Mouse (Mus musculus): ENCODE measurements around the gene Ltbr. TPM values are rescaled to one million over a fixed set of nuclear protein-coding genes. Genes with fewer than 3 reads are reported as not detected.

Ltbr gene
- polyA plus RNA-seq, 1 experiment from 2014 or later, result 11.0 TPM

- Histone ChIP-seq H3K4me3 (ENCODE audit: low read depth, low read length) (no peak overlapping the region), H3K4me1 (ENCODE audit: control insufficient read depth, insufficient read depth, low read length) (no peaks in the 10 kb centered on the region), H3K27ac (ENCODE audit: low read depth, low read length) (no peak overlapping the region), H3K36me3 (ENCODE audit: control insufficient read depth, insufficient read depth, low read length) (no peaks in the 10 kb centered on the region), H3K4me2 (ENCODE audit: low read depth, low read length) (no peak overlapping the region), H3K27me3 (ENCODE audit: control insufficient read depth, insufficient read depth, low read length) (peaks cover 8% of the 10 kb centered on the region), H3K9me3 (ENCODE audit: control insufficient read depth, low read length) (no peaks in the 10 kb centered on the region), H3K9ac (replicated peaks; ENCODE audit: low read depth, low read length) (no peak overlapping the region)
- no peak for ATAC-seq (ENCODE audit: low read depth)
- 5% methylated on average over 26 of the region's 26 CpGs for WGBS
These were observed 7.6 kb upstream of the Ltbr start for GRCm38 (mm10) chr6:125321114-125321855.

DNA sequence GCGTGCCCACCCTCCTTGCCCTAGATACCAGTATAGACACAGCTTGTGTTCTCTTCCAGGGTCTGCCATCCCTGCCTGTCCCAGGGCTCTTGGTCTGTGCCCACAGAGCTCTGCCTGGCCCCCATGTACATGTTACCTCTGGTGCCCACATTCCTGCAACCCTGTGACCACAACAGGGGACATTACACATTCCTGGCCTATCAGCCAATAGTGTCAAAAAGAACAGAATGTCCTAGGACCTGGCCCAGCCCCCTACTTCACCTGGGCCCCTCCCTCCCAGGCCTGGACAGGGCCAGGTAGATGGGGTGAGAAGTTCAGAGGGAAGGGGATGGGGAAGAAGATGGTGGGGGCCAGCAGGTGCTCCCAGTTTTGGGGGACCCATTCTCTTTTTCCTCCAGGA, 6.6 kb upstream of the Ltbr start, which contains the start of gene Scnn1a:
Gene Scnn1a (plus strand): TSS at position 337 of the 400 bp plus-strand sequence.
- H3K4me1 ChIP-seq (ENCODE audit: control insufficient read depth, insufficient read depth, low read length), result no peaks in the 10 kb centered on the region
- peaks cover 8% of the 10 kb centered on the region for H3K27me3 ChIP-seq (ENCODE audit: control insufficient read depth, insufficient read depth, low read length)
- no peaks in the 10 kb centered on the region for H3K36me3 ChIP-seq (ENCODE audit: control insufficient read depth, insufficient read depth, low read length)
- H3K4me3 ChIP-seq (ENCODE audit: low read depth, low read length), result no peak within 1 kb of the TSS
- no peak within 1 kb of the TSS for H3K4me2 ChIP-seq (ENCODE audit: low read depth, low read length)
- 83% methylated on average over 1 of the region's 1 CpGs for WGBS
- ATAC-seq (ENCODE audit: low read depth), result no peak
- no peaks in the 10 kb centered on the region for H3K9me3 ChIP-seq (ENCODE audit: control insufficient read depth, low read length)
- no peak within 1 kb of the TSS for H3K9ac ChIP-seq (replicated peaks; ENCODE audit: low read depth, low read length)
- H3K27ac ChIP-seq (ENCODE audit: low read depth, low read length), result no peak within 1 kb of the TSS

- Histone ChIP-seq H3K9ac (replicated peaks; ENCODE audit: low read depth, low read length) (no peak overlapping the region), H3K36me3 (ENCODE audit: control insufficient read depth, insufficient read depth, low read length) (no peaks in the 10 kb centered on the region), H3K4me3 (ENCODE audit: low read depth, low read length) (no peak overlapping the region), H3K27ac (ENCODE audit: low read depth, low read length) (no peak overlapping the region), H3K4me2 (ENCODE audit: low read depth, low read length) (no peak overlapping the region), H3K27me3 (ENCODE audit: control insufficient read depth, insufficient read depth, low read length) (peaks cover 8% of the 10 kb centered on the region), H3K9me3 (ENCODE audit: control insufficient read depth, low read length) (no peaks in the 10 kb centered on the region), H3K4me1 (ENCODE audit: control insufficient read depth, insufficient read depth, low read length) (no peaks in the 10 kb centered on the region)
- ATAC-seq (ENCODE audit: low read depth), result no peak
These were observed 6.2 kb upstream of the Ltbr start for GRCm38 (mm10) chr6:125319919-125320296.

DNA sequence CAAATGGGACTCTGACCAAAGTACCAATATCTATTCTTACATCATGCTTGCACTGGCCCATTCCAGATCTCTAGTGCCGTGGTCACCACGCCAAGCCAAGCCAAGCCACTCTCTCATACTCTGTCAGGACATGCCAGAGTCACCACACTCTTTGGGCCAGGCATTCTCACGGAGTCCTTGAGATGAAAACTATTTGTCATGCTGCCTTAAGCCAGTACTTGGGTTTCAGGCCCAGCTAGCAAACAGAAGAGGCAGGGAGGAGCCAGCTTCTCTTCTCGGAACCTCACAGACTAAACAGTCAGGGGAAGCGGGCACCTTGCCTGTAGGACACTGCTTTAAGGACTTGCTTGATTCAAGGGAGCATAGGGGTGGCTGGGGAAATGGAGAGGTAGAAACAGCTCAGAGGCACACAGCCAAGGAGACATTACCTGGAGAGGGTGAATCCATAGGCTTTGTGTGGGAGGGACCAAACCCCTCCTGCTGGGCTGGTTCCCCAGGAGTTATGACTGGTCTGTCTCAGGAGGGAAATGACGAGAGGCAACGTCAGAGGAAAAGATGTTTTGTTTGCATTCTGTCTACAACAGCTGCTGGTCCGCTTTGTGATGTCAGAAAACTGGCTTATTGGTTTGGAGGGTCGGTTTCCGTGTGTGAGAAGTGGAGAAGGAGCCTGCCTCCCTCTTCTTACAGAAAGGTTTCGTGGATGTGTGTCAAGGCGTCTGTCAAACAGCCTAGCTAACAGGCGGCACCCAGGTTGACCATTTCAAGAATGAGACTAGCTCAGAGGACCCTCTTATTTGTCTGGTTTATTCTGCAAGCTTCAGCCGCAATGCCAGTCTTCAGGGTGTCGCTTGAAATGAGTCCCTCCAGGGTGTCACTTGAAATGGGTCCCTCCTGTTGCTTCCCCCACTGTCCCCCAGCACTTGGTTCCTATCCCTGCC, 5.6 kb upstream of the Ltbr start:
- peaks cover 8% of the 10 kb centered on the region for H3K27me3 ChIP-seq (ENCODE audit: control insufficient read depth, insufficient read depth, low read length)
- WGBS, result 70% methylated on average over 15 of the region's 15 CpGs
- no peak for ATAC-seq (ENCODE audit: low read depth)

GRCm38 (mm10) chr6:125317077-125317476, 3.4 kb upstream of the Ltbr start:
- H3K9ac ChIP-seq (replicated peaks; ENCODE audit: low read depth, low read length), result no peak overlapping the region
- ATAC-seq (ENCODE audit: low read depth), result no peak
- H3K27ac ChIP-seq (ENCODE audit: low read depth, low read length), result no peak overlapping the region
- H3K27me3 ChIP-seq (ENCODE audit: control insufficient read depth, insufficient read depth, low read length), result peaks cover 8% of the 10 kb centered on the region
- no peaks in the 10 kb centered on the region for H3K9me3 ChIP-seq (ENCODE audit: control insufficient read depth, low read length)
- peaks cover 6% of the 10 kb centered on the region; the same call in 1 of the 2 replicates for H3K4me1 ChIP-seq (ENCODE audit: control insufficient read depth, insufficient read depth, low read length)
- no peak overlapping the region for H3K4me3 ChIP-seq (ENCODE audit: low read depth, low read length)
- no peak overlapping the region for H3K4me2 ChIP-seq (ENCODE audit: low read depth, low read length)
- no peaks in the 10 kb centered on the region for H3K36me3 ChIP-seq (ENCODE audit: control insufficient read depth, insufficient read depth, low read length)
- WGBS, result 79% methylated on average over 7 of the region's 7 CpGs

More for the DNA sequence above, 5.6 kb upstream of the Ltbr start:
- no peaks in the 10 kb centered on the region for H3K36me3 ChIP-seq (ENCODE audit: control insufficient read depth, insufficient read depth, low read length)
- H3K9ac ChIP-seq (replicated peaks; ENCODE audit: low read depth, low read length), result no peak overlapping the region
- H3K27ac ChIP-seq (ENCODE audit: low read depth, low read length), result no peak overlapping the region
- H3K4me1 ChIP-seq (ENCODE audit: control insufficient read depth, insufficient read depth, low read length), result no peaks in the 10 kb centered on the region
- H3K4me3 ChIP-seq (ENCODE audit: low read depth, low read length), result no peak overlapping the region
- no peaks in the 10 kb centered on the region for H3K9me3 ChIP-seq (ENCODE audit: control insufficient read depth, low read length)
- no peak overlapping the region for H3K4me2 ChIP-seq (ENCODE audit: low read depth, low read length)

GRCm38 (mm10) chr6:125314746-125315145, 1.1 kb upstream of the Ltbr start:
- H3K27ac ChIP-seq (ENCODE audit: low read depth, low read length), result no peak overlapping the region
- 74% methylated on average over 6 of the region's 6 CpGs for WGBS

GRCm38 (mm10) chr6:125314231-125314563, 512 bp upstream of the Ltbr start:
- ATAC-seq (ENCODE audit: low read depth), result peak; percentile 54; the same call in 1 of the 2 replicates
- H3K9me3 ChIP-seq (ENCODE audit: control insufficient read depth, low read length), result no peaks in the 10 kb centered on the region
- no peak overlapping the region for H3K27ac ChIP-seq (ENCODE audit: low read depth, low read length)
- peaks cover 6% of the 10 kb centered on the region; the same call in 1 of the 2 replicates for H3K4me1 ChIP-seq (ENCODE audit: control insufficient read depth, insufficient read depth, low read length)
- H3K27me3 ChIP-seq (ENCODE audit: control insufficient read depth, insufficient read depth, low read length), result no peaks in the 10 kb centered on the region
- H3K9ac ChIP-seq (replicated peaks; ENCODE audit: low read depth, low read length), result peak overlapping the region; percentile 64
- 59% methylated on average over 7 of the region's 7 CpGs for WGBS
- peak overlapping the region; percentile 29; the same call in 1 of the 2 replicates for H3K4me3 ChIP-seq (ENCODE audit: low read depth, low read length)
- no peaks in the 10 kb centered on the region for H3K36me3 ChIP-seq (ENCODE audit: control insufficient read depth, insufficient read depth, low read length)
- H3K4me2 ChIP-seq (ENCODE audit: low read depth, low read length), result peak overlapping the region; percentile 56

More at GRCm38 (mm10) chr6:125314746-125315145, 1.1 kb upstream of the Ltbr start:
- H3K4me3 ChIP-seq (ENCODE audit: low read depth, low read length), result no peak overlapping the region
- H3K9me3 ChIP-seq (ENCODE audit: control insufficient read depth, low read length), result no peaks in the 10 kb centered on the region
- H3K9ac ChIP-seq (replicated peaks; ENCODE audit: low read depth, low read length), result no peak overlapping the region
- peaks cover 6% of the 10 kb centered on the region; the same call in 1 of the 2 replicates for H3K4me1 ChIP-seq (ENCODE audit: control insufficient read depth, insufficient read depth, low read length)
- H3K36me3 ChIP-seq (ENCODE audit: control insufficient read depth, insufficient read depth, low read length), result no peaks in the 10 kb centered on the region
- no peak for ATAC-seq (ENCODE audit: low read depth)
- no peak overlapping the region for H3K4me2 ChIP-seq (ENCODE audit: low read depth, low read length)
- no peaks in the 10 kb centered on the region for H3K27me3 ChIP-seq (ENCODE audit: control insufficient read depth, insufficient read depth, low read length)

DNA sequence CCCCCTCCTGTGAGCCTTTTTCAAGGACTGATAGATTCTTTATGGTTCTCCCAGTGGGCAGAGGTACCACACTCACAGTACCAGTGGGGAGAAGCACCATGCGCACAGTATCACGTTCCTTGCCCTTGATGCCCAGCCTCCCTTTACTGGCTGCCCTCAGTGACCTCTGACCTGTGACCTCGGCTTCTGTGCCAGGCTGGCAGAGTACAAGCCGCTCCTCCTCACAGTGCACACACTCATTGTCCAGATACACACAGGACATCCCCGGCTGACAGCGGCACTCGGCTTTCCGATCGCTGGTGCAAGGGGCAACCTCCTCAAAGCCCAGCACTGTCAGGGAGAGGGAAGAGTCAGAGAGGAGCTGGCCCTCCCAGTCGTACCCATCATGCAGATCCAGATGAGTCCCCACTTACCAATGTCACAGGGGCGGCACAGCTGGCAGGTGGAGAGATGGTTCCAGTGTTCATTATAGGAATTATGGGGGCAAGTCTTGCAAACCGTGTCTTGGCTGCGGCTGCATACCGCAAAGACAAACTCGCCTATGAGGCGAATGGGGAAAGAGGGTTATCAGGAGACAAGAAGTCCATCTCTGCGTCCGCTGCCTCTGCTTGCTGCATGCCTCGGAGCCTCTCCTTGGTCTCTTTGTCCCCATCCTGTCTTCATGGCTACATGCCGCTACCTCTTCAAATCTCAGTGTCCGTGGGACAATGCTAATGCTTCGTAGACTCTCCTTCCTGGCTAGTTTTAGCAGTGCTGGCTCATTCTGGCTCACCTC, 917 bp downstream of the Ltbr start:
- no peak; the same call in 1 of the 2 replicates for ATAC-seq (ENCODE audit: low read depth)
- peak overlapping the region; percentile 29 for H3K4me3 ChIP-seq (ENCODE audit: low read depth, low read length)
- peak overlapping the region; percentile 56 for H3K4me2 ChIP-seq (ENCODE audit: low read depth, low read length)
- no peaks in the 10 kb centered on the region for H3K27me3 ChIP-seq (ENCODE audit: control insufficient read depth, insufficient read depth, low read length)
- H3K9me3 ChIP-seq (ENCODE audit: control insufficient read depth, low read length), result no peaks in the 10 kb centered on the region
- no peaks in the 10 kb centered on the region for H3K36me3 ChIP-seq (ENCODE audit: control insufficient read depth, insufficient read depth, low read length)
- WGBS, result 73% methylated on average over 22 of the region's 22 CpGs
- H3K27ac ChIP-seq (ENCODE audit: low read depth, low read length), result no peak overlapping the region
- H3K4me1 ChIP-seq (ENCODE audit: control insufficient read depth, insufficient read depth, low read length), result peaks cover 6% of the 10 kb centered on the region; the same call in 1 of the 2 replicates
- peak overlapping the region; percentile 64 for H3K9ac ChIP-seq (replicated peaks; ENCODE audit: low read depth, low read length)
